18 mouse cellular contexts compared by ENCODE assay signal in the genomic region with DNA sequence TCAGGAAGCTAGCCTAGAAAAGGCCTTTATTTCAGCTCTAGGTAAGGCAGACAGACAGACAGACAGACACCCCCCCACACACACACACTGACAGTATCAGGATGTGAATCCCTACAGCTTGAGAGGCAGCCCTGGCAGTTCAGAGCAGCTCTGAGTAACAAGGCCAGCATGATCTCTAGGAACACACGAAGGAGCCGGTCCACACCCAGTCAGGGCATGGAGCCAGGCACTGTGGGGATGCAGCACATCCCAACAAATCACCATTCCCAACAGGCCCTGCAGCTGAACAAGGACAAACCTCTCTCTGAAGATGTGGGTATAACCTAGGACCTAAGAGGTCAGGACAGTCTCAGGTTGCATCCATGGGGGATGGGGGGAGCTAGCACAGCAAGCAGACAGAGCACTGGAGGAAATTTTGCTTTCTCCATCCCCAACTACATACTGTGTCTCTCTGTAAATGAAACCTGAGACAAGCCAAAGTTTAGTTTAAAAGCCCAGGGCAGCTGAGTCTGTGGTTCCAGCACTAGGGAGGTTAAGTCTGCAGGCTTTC. TPM values are rescaled to one million over a fixed set of nuclear protein-coding genes. Genes with fewer than 3 reads are reported as not detected.
A peak's percentile ranks its signal among the peaks of the same experiment; 100 is the strongest.
DNase-seq lines count a peak whose midpoint lies in the region; ATAC-seq and TF ChIP-seq lines count a peak whose summit lies in the region.
"Had no signal": no experiment of that assay in that cellular context is flagged by ENCODE, and none has a peak within 500 bp of the region (broad histone marks: within the 10 kb centered on the region; RNA-seq: fewer than 3 reads in every experiment).

No protein-coding gene starts in this region.

- DNase-seq in heart, postnatal 4 days = peak; percentile 43
- DNase-seq in heart, adult 9 months (ENCODE audit: low spot score in 2 of 2) = no peak
- peak; percentile 39 for DNase-seq in Muller cell, postnatal 12 days (ENCODE audit: inconsistent ontology term)
- DNase-seq in brain, embryonic 14.5 days (ENCODE audit: low read depth) = peak; percentile 35
- peak; percentile 79 for DNase-seq in gastrocnemius, postnatal 14 days
- DNase-seq in kidney, adult 8-10 months = no peak
- DNase-seq: lung, postnatal 14 days; right cerebral cortex, adult 18-20 months; thymus, postnatal 36 days had no signal

- no peak for ATAC-seq in megakaryocyte-erythroid progenitor cell, adult 5-6 weeks (replicated peaks; ENCODE audit: low FRiP score, low TSS enrichment, poor library complexity, severe bottlenecking)
- ATAC-seq: midbrain, embryonic 16.5 days had no signal

- no peak for TF ChIP-seq POLR2A in brain, embryonic 14.5 days (IDR thresholded peaks at IDR 0.05; ENCODE audit: borderline replicate concordance, extremely low read depth, insufficient read depth, insufficient read length, poor library complexity, severe bottlenecking)

- TF ChIP-seq CTCF in brain, embryonic 14.5 days (IDR thresholded peaks at IDR 0.05; ENCODE audit: borderline replicate concordance, extremely low read depth, insufficient read depth, insufficient read length) = no peak

- intact Hi-C loops in gastrocnemius, postnatal 14 days (cut with DNase I; ENCODE audit: low total_unique reads) = no loop called here

RNA-seq across cellular contexts. Expression of gene Pdxk, which starts 3.1 kb away (rescaled TPM):
- total RNA-seq in heart, postnatal 4 days (2021) = 1 to 10 TPM; 6.8 to 8.5 TPM
- 13.8 and 26.2 TPM in 2 replicates for polyA plus RNA-seq in brain, embryonic 14.5 days (2012; rRNA removed)
- 1 to 10 TPM; 4.8 to 6.2 TPM for total RNA-seq in gastrocnemius, postnatal 14 days (2021)
- total RNA-seq in megakaryocyte-erythroid progenitor cell, adult 5-6 weeks (2014; fragmentation: Nextera tagmentation) = 19.2 and 20.1 TPM in 2 replicates
- total RNA-seq in megakaryocyte-erythroid progenitor cell, adult 5-6 weeks (2017) = 8.5 and 16.1 TPM in 2 replicates

RNA-seq across cellular contexts. Expression of gene Cstb, which starts 42.4 kb away (rescaled TPM):
- total RNA-seq in heart, postnatal 4 days (2021) = 10 to 100 TPM; 42.8 to 45.3 TPM
- polyA plus RNA-seq in brain, embryonic 14.5 days (2012; rRNA removed) = 53.5 and 72.9 TPM in 2 replicates
- total RNA-seq in gastrocnemius, postnatal 14 days (2021) = 10 to 100 TPM; 18.5 to 21.2 TPM
- 55.3 and 72.9 TPM in 2 replicates for total RNA-seq in megakaryocyte-erythroid progenitor cell, adult 5-6 weeks (2014; fragmentation: Nextera tagmentation)
- 28.9 and 35.7 TPM in 2 replicates for total RNA-seq in megakaryocyte-erythroid progenitor cell, adult 5-6 weeks (2017)

RNA-seq across cellular contexts. Expression of gene Olfr1358, which starts 49.4 kb away (rescaled TPM):
- not detected for total RNA-seq in heart, postnatal 4 days (2021)
- 0.08 TPM in 1 of 2 replicates, not detected in the other for polyA plus RNA-seq in brain, embryonic 14.5 days (2012; rRNA removed)
- not detected for total RNA-seq in gastrocnemius, postnatal 14 days (2021)
- not detected in 2 replicates for total RNA-seq in megakaryocyte-erythroid progenitor cell, adult 5-6 weeks (2014; fragmentation: Nextera tagmentation)
- not detected in 2 replicates for total RNA-seq in megakaryocyte-erythroid progenitor cell, adult 5-6 weeks (2017)
- total RNA-seq: CH12.LX; common myeloid progenitor, adult 5-6 weeks; left cerebral cortex, adult 18-20 months; liver, adult 2 months had no signal
- polyA plus RNA-seq: forebrain, embryonic 12.5 days; heart, embryonic 10.5 days; liver, adult 2 months; midbrain, embryonic 16.5 days; neural tube, embryonic 14.5 days had no signal

RNA-seq across cellular contexts. Expression of gene Rrp1, which starts 55.0 kb away (rescaled TPM):
- total RNA-seq in heart, postnatal 4 days (2021) = 100 to 1,000 TPM; 132 to 138 TPM
- polyA plus RNA-seq in brain, embryonic 14.5 days (2012; rRNA removed) = 211 and 385 TPM in 2 replicates
- total RNA-seq in gastrocnemius, postnatal 14 days (2021) = 10 to 100 TPM; 70.5 to 73.9 TPM
- 202 and 217 TPM in 2 replicates for total RNA-seq in megakaryocyte-erythroid progenitor cell, adult 5-6 weeks (2014; fragmentation: Nextera tagmentation)
- total RNA-seq in megakaryocyte-erythroid progenitor cell, adult 5-6 weeks (2017) = 450 and 532 TPM in 2 replicates

Comparison
In these comparisons a context has a peak if more than half of its experiments do, and no peak if none do; other contexts are left out.
1. DNase-seq: peak in heart, postnatal 4 days (single experiment), Muller cell, postnatal 12 days (single experiment), brain, embryonic 14.5 days (single experiment) and gastrocnemius, postnatal 14 days (single experiment); none in heart, adult 9 months (0 of 2) and kidney, adult 8-10 months (0 of 2).